Mouse (Mus musculus): ENCODE results near the gene Wdtc1. TPM values are rescaled to one million over a fixed set of nuclear protein-coding genes. Genes with fewer than 3 reads are reported as not detected.
A peak's percentile ranks its signal among the peaks of the same experiment; 100 is the strongest.

Gene Wdtc1
- polyA plus RNA-seq, 1 experiment = 33.3 TPM

DNA sequence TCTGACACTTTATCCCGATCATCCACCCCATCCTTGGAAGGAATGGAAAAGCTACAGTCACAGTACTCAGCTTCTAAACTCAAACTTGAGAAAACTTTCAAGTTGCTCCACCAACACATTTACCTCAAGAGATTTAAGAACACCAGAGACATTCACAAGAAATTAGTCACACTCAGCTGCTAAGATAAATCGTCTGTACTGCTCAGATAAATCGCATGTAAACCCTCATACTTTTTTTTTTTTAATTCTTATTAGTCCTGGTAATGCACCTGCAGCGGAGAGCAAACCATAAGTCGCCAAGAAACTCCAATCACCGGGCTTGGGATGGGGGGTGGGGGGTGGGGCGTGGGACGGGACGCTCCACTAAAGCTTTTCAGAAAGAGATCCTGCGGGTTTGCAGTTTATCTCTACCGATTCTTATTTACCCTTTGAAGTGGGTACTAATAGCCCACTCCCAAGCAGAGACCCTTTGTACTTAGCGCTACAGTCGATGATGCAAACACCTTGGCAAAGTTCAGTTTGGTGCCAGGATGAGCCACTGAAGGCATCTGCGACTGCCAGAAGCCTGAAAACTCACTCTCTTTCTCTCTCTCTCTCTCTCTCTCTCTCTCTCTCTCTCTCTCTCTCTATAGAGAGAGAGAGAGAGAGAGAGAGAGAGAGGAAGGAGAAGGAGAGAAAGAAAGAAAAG, 15.3 kb downstream of the Wdtc1 start:
- H3K4me3 ChIP-seq (ENCODE audit: extremely low read depth, insufficient read depth, insufficient read length) = peak overlapping the region; percentile 90; the same call in 1 of the 2 replicates
- WGBS = 15% methylated on average over 14 of the region's 14 CpGs
- H3K36me3 ChIP-seq (ENCODE audit: control insufficient read depth, insufficient read depth, low read length) = no peaks in the 10 kb centered on the region
- H3K27ac ChIP-seq (ENCODE audit: insufficient read depth, low read length) = no peak overlapping the region
- H3K27me3 ChIP-seq (ENCODE audit: control insufficient read depth, insufficient read depth, low read length) = no peaks in the 10 kb centered on the region
- DNase-seq (ENCODE audit: low read depth in 1 of 2, low spot score in 2 of 2) = no peak
- TF ChIP-seq POLR2A (IDR thresholded peaks at IDR 0.05; ENCODE audit: low read depth, low read length) (no peak), CTCF (IDR thresholded peaks at IDR 0.05; ENCODE audit: extremely low read depth, insufficient read depth, insufficient read length, insufficient replicate concordance) (no peak)
- no peaks in the 10 kb centered on the region; the same call in 1 of the 2 replicates for H3K4me1 ChIP-seq (ENCODE audit: control insufficient read depth, insufficient read depth, insufficient read length)

DNA sequence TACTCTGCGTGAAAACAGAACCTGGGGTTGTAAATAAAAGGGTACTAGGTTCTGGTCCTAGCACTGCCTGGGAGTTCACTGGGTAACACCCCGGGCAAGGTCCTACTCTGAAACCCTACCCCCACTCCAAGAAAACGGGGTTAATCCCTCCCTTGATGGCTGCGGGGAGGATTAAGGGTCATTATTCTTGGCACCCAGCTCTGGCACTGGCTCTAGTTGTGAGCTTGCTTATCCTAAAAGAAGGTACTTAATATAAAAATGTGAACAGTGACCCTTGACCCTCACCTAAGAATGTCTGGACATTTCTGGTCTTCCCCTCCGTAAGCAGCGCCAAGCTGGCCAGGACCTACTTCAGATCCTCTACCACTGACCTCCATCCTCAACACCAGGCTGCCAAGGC, 20.0 kb downstream of the Wdtc1 start:
- Histone ChIP-seq H3K27ac (ENCODE audit: insufficient read depth, low read length) (no peak overlapping the region), H3K4me3 (ENCODE audit: extremely low read depth, insufficient read depth, insufficient read length) (no peak overlapping the region), H3K4me1 (ENCODE audit: control insufficient read depth, insufficient read depth, insufficient read length) (no peaks in the 10 kb centered on the region), H3K36me3 (ENCODE audit: control insufficient read depth, insufficient read depth, low read length) (no peaks in the 10 kb centered on the region), H3K27me3 (ENCODE audit: control insufficient read depth, insufficient read depth, low read length) (no peaks in the 10 kb centered on the region)
- 92% methylated on average over 6 of the region's 6 CpGs for WGBS
- TF ChIP-seq POLR2A (IDR thresholded peaks at IDR 0.05; ENCODE audit: low read depth, low read length) (no peak), CTCF (IDR thresholded peaks at IDR 0.05; ENCODE audit: extremely low read depth, insufficient read depth, insufficient read length, insufficient replicate concordance) (no peak)
- no peak for DNase-seq (ENCODE audit: low read depth in 1 of 2, low spot score in 2 of 2)

DNA sequence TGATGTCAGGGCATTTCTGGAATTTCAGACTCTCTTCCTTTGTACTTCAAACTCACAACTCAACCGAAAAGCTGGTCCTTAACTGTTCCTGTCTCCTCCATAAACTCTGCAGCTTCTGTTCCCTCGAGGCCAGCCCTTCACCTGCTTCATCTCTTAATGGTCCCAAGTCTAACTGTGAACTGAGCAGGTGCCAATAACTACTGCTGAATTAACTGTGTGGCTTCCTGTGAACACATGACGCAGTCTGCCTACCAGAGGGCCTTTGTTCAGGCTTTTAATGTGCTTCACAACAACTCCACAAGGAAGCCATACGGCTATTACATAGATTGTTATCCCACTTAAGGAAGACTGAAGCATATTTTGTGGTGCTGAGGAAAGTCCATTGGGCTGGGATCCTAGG, 23.0 kb downstream of the Wdtc1 start:
- H3K4me1 ChIP-seq (ENCODE audit: control insufficient read depth, insufficient read depth, insufficient read length) = no peaks in the 10 kb centered on the region
- H3K36me3 ChIP-seq (ENCODE audit: control insufficient read depth, insufficient read depth, low read length) = no peaks in the 10 kb centered on the region
- DNase-seq (ENCODE audit: low read depth in 1 of 2, low spot score in 2 of 2) = no peak
- 62% methylated on average over 4 of the region's 4 CpGs for WGBS
- H3K27me3 ChIP-seq (ENCODE audit: control insufficient read depth, insufficient read depth, low read length) = no peaks in the 10 kb centered on the region
- no peak overlapping the region for H3K27ac ChIP-seq (ENCODE audit: insufficient read depth, low read length)
- H3K4me3 ChIP-seq (ENCODE audit: extremely low read depth, insufficient read depth, insufficient read length) = no peak overlapping the region
- no peak for TF ChIP-seq POLR2A (IDR thresholded peaks at IDR 0.05; ENCODE audit: low read depth, low read length)
- TF ChIP-seq CTCF (IDR thresholded peaks at IDR 0.05; ENCODE audit: extremely low read depth, insufficient read depth, insufficient read length, insufficient replicate concordance) = no peak

DNA sequence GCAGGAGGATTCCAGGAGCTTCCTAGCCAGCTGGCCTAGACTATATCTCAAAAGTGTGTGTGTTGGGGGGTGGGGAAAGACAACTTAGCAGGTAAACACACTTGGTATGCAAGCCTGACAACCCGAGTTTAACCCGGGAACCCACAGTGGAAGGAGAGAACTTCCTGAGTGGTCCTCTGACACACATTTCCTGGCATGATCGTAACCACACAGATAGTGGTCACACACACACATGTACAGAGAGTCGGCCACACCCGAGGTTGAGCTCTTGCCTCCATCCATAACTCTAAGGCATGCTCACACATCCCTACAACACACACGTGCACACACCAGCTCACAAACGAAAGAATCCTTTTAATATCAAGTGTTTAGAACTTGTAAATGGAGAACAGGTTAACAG, 25.2 kb downstream of the Wdtc1 start:
- H3K27ac ChIP-seq (ENCODE audit: insufficient read depth, low read length) = no peak overlapping the region
- H3K4me1 ChIP-seq (ENCODE audit: control insufficient read depth, insufficient read depth, insufficient read length) = no peaks in the 10 kb centered on the region
- 18% methylated on average over 7 of the region's 7 CpGs for WGBS
- no peaks in the 10 kb centered on the region for H3K36me3 ChIP-seq (ENCODE audit: control insufficient read depth, insufficient read depth, low read length)
- no peak overlapping the region for H3K4me3 ChIP-seq (ENCODE audit: extremely low read depth, insufficient read depth, insufficient read length)
- H3K27me3 ChIP-seq (ENCODE audit: control insufficient read depth, insufficient read depth, low read length) = no peaks in the 10 kb centered on the region
- no peak for DNase-seq (ENCODE audit: low read depth in 1 of 2, low spot score in 2 of 2)
- TF ChIP-seq POLR2A (IDR thresholded peaks at IDR 0.05; ENCODE audit: low read depth, low read length) (no peak), CTCF (IDR thresholded peaks at IDR 0.05; ENCODE audit: extremely low read depth, insufficient read depth, insufficient read length, insufficient replicate concordance) (no peak)

DNA sequence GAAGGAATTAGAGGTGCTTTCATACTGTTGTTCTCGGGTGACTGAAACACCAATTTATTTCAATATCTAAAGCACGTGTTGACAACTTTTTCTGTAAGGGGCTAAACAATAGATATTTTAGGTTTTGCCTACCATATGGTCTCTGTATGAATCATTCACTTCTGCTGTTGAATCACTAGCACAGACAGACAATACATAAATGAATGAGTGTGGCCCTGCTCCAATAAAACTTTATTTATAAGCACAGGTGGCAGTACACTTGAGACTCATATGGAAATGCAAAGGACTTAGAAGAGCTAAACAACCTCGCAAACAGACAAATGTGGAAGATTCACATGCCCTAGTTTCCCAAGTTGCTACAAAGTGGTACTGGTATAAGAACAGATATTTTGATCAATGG, 33.6 kb downstream of the Wdtc1 start:
- 94% methylated on average over 3 of the region's 3 CpGs for WGBS

DNA sequence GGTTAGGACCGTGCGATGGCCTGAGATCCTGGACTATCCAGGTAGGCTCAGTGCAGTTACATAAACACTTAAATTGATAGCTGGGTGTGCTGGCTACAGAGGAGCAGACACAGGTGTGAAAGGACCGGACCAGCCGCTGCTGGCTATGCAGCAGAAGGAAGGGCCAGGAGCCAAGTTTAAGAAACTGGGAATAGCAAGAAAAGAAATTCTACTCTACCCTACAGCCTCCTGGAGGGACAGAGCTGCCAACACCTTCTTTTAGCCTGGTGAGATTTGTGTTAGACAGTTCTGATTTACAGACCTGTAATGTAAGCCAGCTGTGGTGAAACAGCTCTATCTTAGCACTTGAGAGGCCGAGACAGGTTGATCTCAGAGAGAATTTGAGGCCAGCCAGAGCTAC, 37.3 kb downstream of the Wdtc1 start:
- Histone ChIP-seq H3K36me3 (ENCODE audit: control insufficient read depth, insufficient read depth, low read length) (peaks cover 1% of the 10 kb centered on the region; the same call in 1 of the 2 replicates), H3K4me1 (ENCODE audit: control insufficient read depth, insufficient read depth, insufficient read length) (no peaks in the 10 kb centered on the region), H3K27me3 (ENCODE audit: control insufficient read depth, insufficient read depth, low read length) (no peaks in the 10 kb centered on the region), H3K27ac (ENCODE audit: insufficient read depth, low read length) (no peak overlapping the region), H3K4me3 (ENCODE audit: extremely low read depth, insufficient read depth, insufficient read length) (no peak overlapping the region)
- no peak for DNase-seq (ENCODE audit: low read depth in 1 of 2, low spot score in 2 of 2)
- WGBS = 96% methylated on average over 5 of the region's 5 CpGs
- no peak for TF ChIP-seq POLR2A (IDR thresholded peaks at IDR 0.05; ENCODE audit: low read depth, low read length)
- TF ChIP-seq CTCF (IDR thresholded peaks at IDR 0.05; ENCODE audit: extremely low read depth, insufficient read depth, insufficient read length, insufficient replicate concordance) = no peak

More for the DNA sequence above, 33.6 kb downstream of the Wdtc1 start:
- Histone ChIP-seq H3K27me3 (ENCODE audit: control insufficient read depth, insufficient read depth, low read length) (no peaks in the 10 kb centered on the region), H3K4me1 (ENCODE audit: control insufficient read depth, insufficient read depth, insufficient read length) (no peaks in the 10 kb centered on the region), H3K4me3 (ENCODE audit: extremely low read depth, insufficient read depth, insufficient read length) (no peak overlapping the region), H3K27ac (ENCODE audit: insufficient read depth, low read length) (no peak overlapping the region), H3K36me3 (ENCODE audit: control insufficient read depth, insufficient read depth, low read length) (0 out of 2 replicates have a peak, but pooled peaks cover 1% of the 10 kb centered on the region)
- TF ChIP-seq POLR2A (IDR thresholded peaks at IDR 0.05; ENCODE audit: low read depth, low read length) (no peak), CTCF (IDR thresholded peaks at IDR 0.05; ENCODE audit: extremely low read depth, insufficient read depth, insufficient read length, insufficient replicate concordance) (no peak)
- DNase-seq (ENCODE audit: low read depth in 1 of 2, low spot score in 2 of 2) = no peak

DNA sequence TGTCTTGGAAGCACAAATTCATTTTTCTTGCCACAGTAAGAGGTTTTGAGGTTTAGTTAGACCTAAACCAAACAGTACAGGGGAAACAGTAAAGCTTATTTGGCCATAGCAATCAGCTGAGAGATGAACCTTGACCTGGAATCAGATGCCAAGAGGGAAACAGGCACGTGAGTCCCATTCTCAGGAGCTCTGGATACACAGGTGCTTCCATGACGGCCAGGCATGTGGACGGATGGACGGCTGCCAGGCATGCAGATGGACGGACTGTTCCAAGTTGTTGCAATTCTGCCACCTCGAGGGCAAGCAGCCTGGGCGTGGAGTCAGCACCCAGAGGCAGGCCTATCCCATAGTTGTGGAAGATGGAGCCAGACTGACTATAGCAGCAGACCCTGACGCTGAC, 38.4 kb downstream of the Wdtc1 start:
- no peak for DNase-seq (ENCODE audit: low read depth in 1 of 2, low spot score in 2 of 2)
- TF ChIP-seq POLR2A (IDR thresholded peaks at IDR 0.05; ENCODE audit: low read depth, low read length) (no peak), CTCF (IDR thresholded peaks at IDR 0.05; ENCODE audit: extremely low read depth, insufficient read depth, insufficient read length, insufficient replicate concordance) (no peak)
- H3K27me3 ChIP-seq (ENCODE audit: control insufficient read depth, insufficient read depth, low read length) = no peaks in the 10 kb centered on the region
- no peaks in the 10 kb centered on the region; the same call in 1 of the 2 replicates for H3K36me3 ChIP-seq (ENCODE audit: control insufficient read depth, insufficient read depth, low read length)
- H3K4me1 ChIP-seq (ENCODE audit: control insufficient read depth, insufficient read depth, insufficient read length) = no peaks in the 10 kb centered on the region
- H3K27ac ChIP-seq (ENCODE audit: insufficient read depth, low read length) = no peak overlapping the region
- H3K4me3 ChIP-seq (ENCODE audit: extremely low read depth, insufficient read depth, insufficient read length) = no peak overlapping the region
- WGBS = 94% methylated on average over 8 of the region's 8 CpGs

Measured in spleen, adult 2 months (tissue).